Mouse (Mus musculus): ENCODE data around the gene Mogs.

Mogs gene

GRCm38 (mm10) chr6:83115011-83115671 lies at the start of gene Mogs:
TSS of gene Mogs (plus strand) at chr6:83115496.
- DNase-seq (ENCODE audit: low read depth, low spot score) = peak; percentile 80

- DNase-seq (ENCODE audit: low read depth, low spot score) = no peak
Measured at GRCm38 (mm10) chr6:83065995-83066394, 49.3 kb upstream of the Mogs start.

GRCm38 (mm10) chr6:83066441-83066840 lies 48.9 kb upstream of the Mogs start:
- no peak for DNase-seq (ENCODE audit: low read depth, low spot score)

- DNase-seq (ENCODE audit: low read depth, low spot score) = no peak
Measured at GRCm38 (mm10) chr6:83068221-83068620, 47.1 kb upstream of the Mogs start.

GRCm38 (mm10) chr6:83068706-83069487 lies 46.4 kb upstream of the Mogs start:
- no peak for DNase-seq (ENCODE audit: low read depth, low spot score)

- no peak for DNase-seq (ENCODE audit: low read depth, low spot score)
Measured at GRCm38 (mm10) chr6:83069488-83070246, 45.6 kb upstream of the Mogs start.

GRCm38 (mm10) chr6:83070247-83070310 lies 45.2 kb upstream of the Mogs start, which contains the start of gene Tlx2:
TSS of gene Tlx2 (minus strand) at chr6:83070293.
- no peak for DNase-seq (ENCODE audit: low read depth, low spot score)

- no peak for DNase-seq (ENCODE audit: low read depth, low spot score)
Measured at GRCm38 (mm10) chr6:83070311-83071219, 44.7 kb upstream of the Mogs start.

- no peak for DNase-seq (ENCODE audit: low read depth, low spot score)
Measured at GRCm38 (mm10) chr6:83071220-83071619, 44.1 kb upstream of the Mogs start.

GRCm38 (mm10) chr6:83074979-83075378 lies 40.3 kb upstream of the Mogs start:
- DNase-seq (ENCODE audit: low read depth, low spot score) = no peak

GRCm38 (mm10) chr6:83077630-83078323 lies 37.5 kb upstream of the Mogs start, which contains the start of gene Pcgf1:
TSS of gene Pcgf1 (plus strand) at chr6:83077869.
- peak; percentile 14 for DNase-seq (ENCODE audit: low read depth, low spot score)

- DNase-seq (ENCODE audit: low read depth, low spot score) = peak; percentile 98
Measured at GRCm38 (mm10) chr6:83078324-83078858, 36.9 kb upstream of the Mogs start.

- DNase-seq (ENCODE audit: low read depth, low spot score) = no peak
Measured at GRCm38 (mm10) chr6:83080210-83080609, 35.1 kb upstream of the Mogs start.

- no peak for DNase-seq (ENCODE audit: low read depth, low spot score)
Measured at GRCm38 (mm10) chr6:83083497-83083896, 31.8 kb upstream of the Mogs start.

GRCm38 (mm10) chr6:83084477-83084876 lies 30.8 kb upstream of the Mogs start:
- DNase-seq (ENCODE audit: low read depth, low spot score) = no peak

GRCm38 (mm10) chr6:83086121-83087035 lies 28.9 kb upstream of the Mogs start, which contains the start of gene Lbx2:
TSS of gene Lbx2 (plus strand) at chr6:83086367.
- no peak for DNase-seq (ENCODE audit: low read depth, low spot score)

- peak; percentile 51 for DNase-seq (ENCODE audit: low read depth, low spot score)
Measured at GRCm38 (mm10) chr6:83087205-83087925, 27.9 kb upstream of the Mogs start.

GRCm38 (mm10) chr6:83087926-83088260 lies 27.4 kb upstream of the Mogs start:
- DNase-seq (ENCODE audit: low read depth, low spot score) = no peak

- no peak for DNase-seq (ENCODE audit: low read depth, low spot score)
Measured at GRCm38 (mm10) chr6:83092416-83093127, 22.7 kb upstream of the Mogs start.
